In the genomic region with DNA sequence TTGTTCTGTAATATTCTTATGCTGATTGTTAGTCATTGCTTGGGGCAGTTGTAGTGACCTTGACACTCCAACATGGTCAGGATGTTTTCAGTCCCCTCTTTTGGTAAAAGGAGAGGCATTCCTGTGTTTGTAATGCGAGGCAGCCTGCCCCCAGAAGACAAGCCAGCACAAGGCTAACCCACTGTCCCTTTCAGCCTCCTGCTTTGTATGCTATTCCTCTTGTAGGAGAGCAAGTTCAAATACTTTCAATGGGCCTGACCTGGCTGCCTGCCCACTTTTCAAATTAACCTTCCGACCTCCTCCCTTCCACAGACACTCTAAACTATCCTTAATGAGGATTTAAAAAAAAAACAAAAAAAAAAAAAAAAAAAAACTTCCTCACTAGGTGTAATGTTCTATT, we compare ENCODE assay signal across 15 mouse cellular contexts. TPM values are rescaled to one million over a fixed set of nuclear protein-coding genes. Genes with fewer than 3 reads are reported as not detected.
A peak's percentile ranks its signal among the peaks of the same experiment; 100 is the strongest.
DNase-seq lines count a peak whose midpoint lies in the region; TF ChIP-seq lines count a peak whose summit lies in the region.
"Had no signal": no experiment of that assay in that cellular context is flagged by ENCODE, and none has a peak within 500 bp of the region (broad histone marks: within the 10 kb centered on the region; RNA-seq: fewer than 3 reads in every experiment).

No protein-coding gene starts in this region.

- no peak for TF ChIP-seq CTCF in left cerebral cortex, adult 2 months (IDR thresholded peaks at IDR 0.05)

- H3K36me3 ChIP-seq in embryonic facial prominence, embryonic 10.5 days (replicated peaks): no peaks in the 10 kb centered on the region
- H3K36me3 ChIP-seq: hindbrain, embryonic 13.5 days had no signal

- no peaks in the 10 kb centered on the region for H3K27me3 ChIP-seq in embryonic facial prominence, embryonic 10.5 days (replicated peaks; ENCODE audit: low read depth, poor library complexity, severe bottlenecking)
- H3K27me3 ChIP-seq: hindbrain, embryonic 13.5 days had no signal

- no peak overlapping the region for H3K27ac ChIP-seq in left cerebral cortex, adult 2 months
- H3K27ac ChIP-seq in embryonic facial prominence, embryonic 10.5 days (replicated peaks): no peak overlapping the region
- H3K27ac ChIP-seq: hindbrain, embryonic 13.5 days had no signal

- no peaks in the 10 kb centered on the region for H3K9me3 ChIP-seq in embryonic facial prominence, embryonic 10.5 days
- H3K9me3 ChIP-seq: hindbrain, embryonic 13.5 days had no signal

- WGBS in embryonic facial prominence, embryonic 10.5 days: 47% methylated on average over 2 of the region's 2 CpGs

- no peak overlapping the region for H3K4me3 ChIP-seq in left cerebral cortex, adult 2 months
- H3K4me3 ChIP-seq in embryonic facial prominence, embryonic 10.5 days: no peak overlapping the region
- H3K4me3 ChIP-seq: hindbrain, embryonic 13.5 days had no signal

- intact Hi-C loops in left cerebral cortex, postnatal 10 days (cut with DNase I): loop anchor here (10.0 kb wide), 1 partner anchor 98 kb away; no protein-coding TSS in a partner anchor
- intact Hi-C loops in left cerebral cortex, adult 2 months (cut with DNase I): no loop called here

- H3K4me1 ChIP-seq in embryonic facial prominence, embryonic 10.5 days: peaks cover 3% of the 10 kb centered on the region; the same call in 1 of the 2 replicates
- H3K4me1 ChIP-seq: hindbrain, embryonic 13.5 days had no signal

- peak; percentile 11 for DNase-seq in embryo, embryonic 10.5 days (ENCODE audit: low spot score)
- DNase-seq in embryo, embryonic 9.5 days (ENCODE audit: extremely low spot score): no peak
- peak; percentile 17 to 26 for DNase-seq in left cerebral cortex, postnatal 10 days (ENCODE audit: extremely low spot score in 1 of 2, low spot score in 2 of 2)
- DNase-seq in left cerebral cortex, adult 2 months (ENCODE audit: extremely low spot score in 1 of 2, low spot score in 2 of 2): no peak
- peak; percentile 43 for DNase-seq in retina, postnatal 1 day
- no peak for DNase-seq in retina, embryonic 14.5 days (ENCODE audit: low spot score)
- DNase-seq in embryonic facial prominence, embryonic 10.5 days (ENCODE audit: low spot score): peak; percentile 16
- no peak for DNase-seq in adrenal gland, adult 2 months
- DNase-seq: cerebellum, adult 9-10 months; gastrocnemius, postnatal 25 days; liver; liver, postnatal 0 days; lung, postnatal 36 days; thymus, postnatal 4 days had no signal

RNA-seq across cellular contexts. Expression of gene B3galt1, which starts 11.0 kb away (rescaled TPM):
- 100 to 1,000 TPM; 101 to 105 TPM for total RNA-seq in left cerebral cortex, postnatal 10 days (2021)
- 10 to 100 TPM; 82.0 to 94.2 TPM for total RNA-seq in left cerebral cortex, adult 2 months (2021)
- polyA plus RNA-seq in embryonic facial prominence, embryonic 10.5 days (2016; fragmentation: Nextera tagmentation; extraction: Ambion mirVana): 5.3 and 6.0 TPM in 2 replicates
- total RNA-seq in adrenal gland, adult 2 months (2021): 1 to 10 TPM; 4.0 to 4.1 TPM
- 0.18 and 0.19 TPM in 2 replicates for polyA plus RNA-seq in adrenal gland, adult 2 months (2012; rRNA removed)

Comparison
In these comparisons a context has a peak if more than half of its experiments do, and no peak if none do; other contexts are left out.
1. DNase-seq: peak in embryo, embryonic 10.5 days (single experiment), left cerebral cortex, postnatal 10 days (2 of 2), retina, postnatal 1 day (single experiment) and embryonic facial prominence, embryonic 10.5 days (single experiment); none in embryo, embryonic 9.5 days (single experiment), left cerebral cortex, adult 2 months (0 of 2), retina, embryonic 14.5 days (single experiment) and adrenal gland, adult 2 months (single experiment).
2. RNA of gene B3galt1, which starts 11.0 kb away (total RNA-seq): 101 to 105 TPM in left cerebral cortex, postnatal 10 days and 82.0 to 94.2 TPM in left cerebral cortex, adult 2 months; 4.0 to 4.1 TPM in adrenal gland, adult 2 months; every median in the first group is over 10 times any median in the second.